Mouse (Mus musculus): ENCODE data around the gene Med1.

- no peak for TF ChIP-seq CTCF (IDR thresholded peaks at IDR 0.05; ENCODE audit: low read depth)
- no peak for TF ChIP-seq EP300 (IDR thresholded peaks at IDR 0.05; ENCODE audit: low read depth)
These were observed 24.7 kb downstream of the Med1 start for GRCm38 (mm10) chr11:98168400-98168799.

Data from liver, postnatal 0 days (tissue).